Mouse (Mus musculus) small intestine, adult 2 months (tissue): Measurements from ENCODE around the gene Ddx10. TPM values are rescaled to one million over a fixed set of nuclear protein-coding genes. Genes with fewer than 3 reads are reported as not detected.

ENCODE experiments used
- H3K27ac ChIP-seq: fragments of 200-500 bp; 2 replicates; pipeline ENCODE4 v1.5.1; 2012; ENCODE audit warnings: low read depth, low read length, control low read depth, inconsistent platforms; ENCODE audit not compliant: insufficient read depth
- H3K27me3 ChIP-seq: fragments of 200-500 bp; 2 replicates; pipeline ENCODE4 v1.6.1; 2012; ENCODE audit warnings: mild to moderate bottlenecking, moderate library complexity, low read length, inconsistent platforms; ENCODE audit not compliant: control insufficient read depth, insufficient read depth
- H3K36me3 ChIP-seq: fragments of 200-500 bp; 2 replicates; pipeline ENCODE4 v1.6.1; 2012; ENCODE audit warnings: mild to moderate bottlenecking, low read length, control low read depth, inconsistent platforms; ENCODE audit not compliant: control insufficient read depth, insufficient read depth
- H3K4me1 ChIP-seq: fragments of 200-500 bp; 2 replicates; pipeline ENCODE4 v1.6.1; 2012; ENCODE audit warnings: low read length, inconsistent platforms, mixed read lengths; ENCODE audit not compliant: control insufficient read depth, insufficient read depth, insufficient read length
- H3K4me3 ChIP-seq: fragments of 200-500 bp; 2 replicates; pipeline ENCODE4 v1.5.1; 2012; ENCODE audit warnings: low read depth, mild to moderate bottlenecking, control low read depth, inconsistent platforms, low read length, moderate library complexity
- CTCF ChIP-seq: fragments of 200-500 bp; IDR thresholded peaks from 2 replicates; pipeline ENCODE4 v1.5.1; 2012; ENCODE audit warnings: low read depth, mild to moderate bottlenecking, control low read depth, inconsistent platforms, low read length, moderate library complexity, mixed read lengths; ENCODE audit not compliant: insufficient replicate concordance, insufficient read length; ENCODE audit errors: extremely low read depth
- POLR2A ChIP-seq: fragments of 200-500 bp; IDR thresholded peaks from 2 replicates; pipeline ENCODE4 v1.6.1; 2012; ENCODE audit warnings: low read depth, mild to moderate bottlenecking, control low read depth, inconsistent platforms, low read length, moderate library complexity
- WGBS: fragments of 180-500 bp; shearing (Covaris S2); methylation state at CpG from one replicate; pipeline ENCODE4 v1.1.7; 2018; 5-methylcytosine and 5-hydroxymethylcytosine counted together
- polyA plus RNA-seq: library from polyadenylated mRNA; depleted of rRNA; stranded (reverse); fragments of >200 nt; gene quantifications from 2 replicates; pipeline ENCODE4 v1.2.3, GENCODE M21; 2012; rRNA removed

The Ddx10 gene
- polyA plus RNA-seq, 1 experiment = 0.39 TPM

- H3K4me3 ChIP-seq = no peak overlapping the region
- no peaks in the 10 kb centered on the region for H3K27me3 ChIP-seq
- H3K4me1 ChIP-seq = no peaks in the 10 kb centered on the region
- WGBS = 79% methylated on average over 12 of the region's 12 CpGs
- H3K36me3 ChIP-seq = no peaks in the 10 kb centered on the region
- TF ChIP-seq POLR2A (no peak), CTCF (no peak)
- no peak overlapping the region for H3K27ac ChIP-seq
These were observed 176.9 kb downstream of the Ddx10 start for GRCm38 (mm10) chr9:53070875-53071524.

DNA sequence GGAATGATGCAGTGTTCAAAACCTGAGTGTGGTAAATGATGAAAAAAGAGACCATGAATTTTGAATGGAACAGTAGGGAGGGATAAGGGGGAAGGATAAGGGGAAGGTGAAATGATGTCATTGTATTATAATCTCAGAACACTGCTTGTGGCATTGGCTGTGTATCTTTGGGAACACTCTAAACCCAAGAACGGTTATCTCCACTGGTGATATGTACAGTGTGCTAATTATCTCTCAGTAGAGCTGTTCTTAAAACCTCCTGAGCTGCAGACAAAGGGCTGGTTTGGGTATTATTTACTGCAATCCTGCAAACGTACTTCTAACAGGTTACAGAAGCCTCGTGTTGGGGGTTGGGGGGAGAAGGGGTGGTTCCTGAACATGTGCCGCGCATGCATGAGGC is 179.7 kb downstream of the Ddx10 start:
- 90% methylated on average over 5 of the region's 5 CpGs for WGBS
- H3K4me3 ChIP-seq = no peak overlapping the region
- H3K36me3 ChIP-seq = no peaks in the 10 kb centered on the region
- H3K4me1 ChIP-seq = no peaks in the 10 kb centered on the region
- H3K27me3 ChIP-seq = no peaks in the 10 kb centered on the region
- TF ChIP-seq POLR2A = no peak
- H3K27ac ChIP-seq = no peak overlapping the region

DNA sequence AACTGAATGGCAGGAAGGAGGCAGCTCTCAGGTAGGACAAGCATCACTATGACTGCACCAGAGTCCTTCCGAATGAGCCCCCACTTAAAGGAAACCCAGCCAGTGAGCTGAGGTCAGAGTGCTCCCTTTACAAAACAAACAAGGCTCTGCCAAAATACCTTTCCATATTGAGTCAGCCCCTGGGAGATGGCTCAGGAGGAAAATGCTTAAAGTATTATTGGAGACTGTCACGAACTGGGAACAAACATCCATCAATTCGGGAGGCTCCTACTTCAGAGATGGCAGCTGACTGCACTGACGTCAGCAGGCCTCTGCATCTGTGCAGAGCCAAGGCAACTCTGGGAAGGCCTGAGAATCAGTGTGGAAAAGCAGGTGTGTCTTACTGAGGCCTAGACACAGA is 181.4 kb downstream of the Ddx10 start:
- Histone ChIP-seq H3K27ac (peak overlapping the region; percentile 44), H3K36me3 (no peaks in the 10 kb centered on the region), H3K4me3 (no peak overlapping the region), H3K4me1 (no peaks in the 10 kb centered on the region), H3K27me3 (no peaks in the 10 kb centered on the region)
- 48% methylated on average over 4 of the region's 4 CpGs for WGBS
- TF ChIP-seq CTCF (no peak), POLR2A (no peak)

DNA sequence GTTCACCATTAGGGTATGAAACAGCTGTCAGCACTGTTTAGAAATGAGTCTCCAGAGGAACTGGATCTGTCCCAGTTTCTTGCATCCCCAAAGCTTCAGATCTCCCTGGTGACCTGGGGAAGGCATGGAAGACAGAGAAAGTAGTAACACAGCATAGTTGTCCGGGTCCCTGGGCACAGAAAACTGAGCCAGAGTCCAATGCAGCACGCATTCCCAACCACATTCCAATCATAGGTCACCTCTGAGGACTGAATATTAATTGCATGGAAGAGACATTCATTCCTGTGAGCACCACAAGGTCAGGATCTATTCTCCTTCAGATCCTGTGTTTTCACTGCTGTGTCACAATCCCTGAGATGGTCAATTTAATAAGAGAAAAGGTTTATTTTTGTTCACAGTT is 182.8 kb downstream of the Ddx10 start:
- H3K27ac ChIP-seq = 0 out of 2 replicates have a peak overlapping the region, but pooled peaks have one; percentile 2
- no peaks in the 10 kb centered on the region for H3K4me1 ChIP-seq
- H3K27me3 ChIP-seq = no peaks in the 10 kb centered on the region
- TF ChIP-seq CTCF (no peak), POLR2A (no peak)
- no peak overlapping the region for H3K4me3 ChIP-seq
- 52% methylated on average over 2 of the region's 2 CpGs for WGBS
- no peaks in the 10 kb centered on the region for H3K36me3 ChIP-seq

- Histone ChIP-seq H3K4me1 (no peaks in the 10 kb centered on the region), H3K36me3 (no peaks in the 10 kb centered on the region), H3K27ac (no peak overlapping the region), H3K27me3 (no peaks in the 10 kb centered on the region), H3K4me3 (no peak overlapping the region)
- WGBS = 64% methylated on average over 6 of the region's 6 CpGs
- TF ChIP-seq POLR2A (no peak), CTCF (no peak)
These were observed 183.3 kb downstream of the Ddx10 start for GRCm38 (mm10) chr9:53064531-53064930.

DNA sequence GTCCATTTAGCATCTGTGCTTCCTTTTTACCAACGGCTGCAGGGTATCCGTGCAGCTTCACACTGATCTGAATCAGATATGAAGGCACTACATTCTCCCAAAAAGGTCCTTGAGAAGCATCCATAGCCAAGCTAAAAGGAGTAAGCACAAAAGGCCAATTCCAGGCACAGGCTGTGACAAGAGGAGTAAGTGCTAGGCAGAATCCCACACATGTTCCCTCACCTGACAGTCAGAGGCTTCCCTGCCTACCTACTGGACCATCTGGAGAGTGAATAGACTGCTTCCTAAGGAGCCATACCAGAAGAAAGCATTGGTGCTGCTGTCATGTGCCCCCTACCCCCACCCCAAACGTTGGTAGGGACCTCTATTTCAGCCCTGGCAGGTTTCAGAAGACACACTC is 192.5 kb downstream of the Ddx10 start:
- WGBS = 61% methylated on average over 3 of the region's 3 CpGs
- H3K27me3 ChIP-seq = no peaks in the 10 kb centered on the region
- H3K4me1 ChIP-seq = no peaks in the 10 kb centered on the region
- H3K4me3 ChIP-seq = no peak overlapping the region
- TF ChIP-seq CTCF (no peak), POLR2A (no peak)
- no peaks in the 10 kb centered on the region for H3K36me3 ChIP-seq
- no peak overlapping the region for H3K27ac ChIP-seq

Other genes starting within 250 kb of the Ddx10 start
- gene Exph5, start 53.6 kb upstream of the Ddx10 start, polyA plus RNA-seq = 1.3 and 2.6 TPM in 2 replicates
- 1.5 and 2.6 TPM in 2 replicates for gene Kdelc2, start 136.0 kb upstream of the Ddx10 start, polyA plus RNA-seq
- gene 4930550C14Rik, start 154.3 kb upstream of the Ddx10 start, polyA plus RNA-seq = not detected in 2 replicates